Mouse (Mus musculus): ENCODE data around the gene Gm49342.
"Not testable (repeated sequence)": the region's sequence is repeated elsewhere in the genome, so short reads cannot be mapped to it uniquely, and the experiment has no call there.

The Gm49342 gene

DNA sequence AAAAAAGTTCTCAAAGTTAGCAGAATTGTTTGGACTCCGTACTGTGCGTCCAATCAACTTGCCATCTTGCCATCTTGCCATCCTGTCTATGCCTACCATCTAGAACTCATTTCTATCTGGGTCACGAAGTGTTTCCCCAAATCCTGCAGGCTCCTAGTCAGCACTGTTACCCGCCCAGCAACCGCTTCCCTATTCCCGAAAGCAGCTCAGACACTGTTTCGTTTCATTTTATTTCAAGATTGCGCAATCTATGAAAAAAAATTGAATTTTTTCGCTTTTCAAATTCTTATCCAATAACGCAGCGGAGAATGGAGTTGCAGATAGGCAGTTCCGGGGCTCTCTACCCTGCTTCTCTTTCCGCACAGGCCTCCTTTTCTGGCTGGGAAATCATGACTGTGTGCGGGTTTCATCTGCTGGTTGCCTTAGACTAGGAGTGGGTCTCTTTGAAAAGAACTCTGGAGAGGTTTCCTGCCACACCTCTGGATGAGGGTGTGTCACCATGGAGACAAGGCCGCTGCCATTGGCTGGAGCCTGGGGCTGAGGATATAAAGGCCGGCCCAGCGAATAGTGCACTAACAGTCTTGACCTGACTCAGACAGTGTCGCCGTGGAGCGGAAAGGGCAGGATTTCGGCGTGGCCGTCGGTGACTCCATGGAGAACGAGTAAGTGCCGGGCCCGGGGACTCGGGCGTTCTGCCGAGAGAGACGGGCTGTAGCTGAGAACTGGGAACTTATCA, at the start of gene Gm49342:
Gm49342 (plus strand) TSS at position 586 of the 736 bp plus-strand sequence.
- CTCF ChIA-PET = no interaction called here

DNA sequence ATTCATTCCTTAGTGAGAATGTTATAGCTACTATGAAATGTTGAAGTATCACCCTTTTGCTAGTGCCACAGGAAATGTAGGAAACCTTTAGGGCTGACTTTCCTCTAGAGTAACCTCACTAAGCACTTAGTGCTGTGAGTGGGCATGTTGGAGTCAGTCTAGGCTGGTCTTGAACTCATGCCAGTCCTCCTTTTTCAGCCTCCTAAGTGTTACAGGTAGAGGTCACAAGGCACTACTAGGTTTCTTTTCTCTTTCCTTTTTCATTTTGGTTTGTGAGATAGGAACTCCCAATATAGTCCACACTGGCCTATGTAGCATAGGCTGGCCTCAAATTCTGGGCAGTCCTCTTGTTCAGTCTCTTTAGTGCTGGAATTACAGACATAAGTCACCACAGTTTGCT, 48.9 kb upstream of the Gm49342 start:
- CTCF ChIA-PET = interaction anchor here (0.7 kb wide), 1 partner anchor 26 kb away, joined by 3 read pairs; no protein-coding TSS in a partner anchor

DNA sequence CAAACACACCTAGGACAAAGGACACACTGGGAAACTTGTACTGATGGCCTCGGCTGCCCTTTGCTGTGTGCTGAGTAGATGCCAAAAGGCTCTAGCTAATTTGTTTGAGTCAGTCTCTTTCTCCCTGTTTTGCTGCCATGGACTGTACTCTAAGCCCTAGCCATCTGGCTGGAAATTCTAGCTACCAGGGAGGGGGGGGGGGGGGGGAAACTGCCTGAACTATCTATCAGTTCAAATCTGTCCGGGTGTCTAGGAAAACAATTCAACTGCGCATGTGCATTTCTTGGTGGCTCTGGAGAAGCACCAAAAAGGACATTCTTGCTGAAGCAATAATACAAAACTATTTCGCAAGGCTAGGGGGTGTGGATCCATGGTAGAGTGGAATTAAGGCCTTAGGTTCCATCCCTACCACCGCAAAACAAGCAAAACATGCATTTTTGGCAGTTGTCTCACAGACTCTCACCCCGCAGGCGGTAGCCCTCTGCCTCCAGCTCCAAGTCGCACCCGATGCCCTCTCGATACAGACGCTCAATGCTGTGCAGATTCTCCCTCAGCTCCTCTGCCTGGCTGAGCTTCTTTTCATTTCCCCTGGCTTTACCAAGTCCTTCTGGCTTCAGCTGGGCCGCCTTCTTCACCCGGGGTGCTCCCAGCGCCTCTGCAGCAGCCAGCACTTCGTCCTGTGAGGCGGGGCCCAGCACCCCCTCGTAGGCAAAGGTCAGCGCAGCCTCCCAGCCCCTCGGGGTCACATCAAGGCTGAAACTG, 48.2 kb upstream of the Gm49342 start:
- CTCF ChIA-PET = no interaction called here

DNA sequence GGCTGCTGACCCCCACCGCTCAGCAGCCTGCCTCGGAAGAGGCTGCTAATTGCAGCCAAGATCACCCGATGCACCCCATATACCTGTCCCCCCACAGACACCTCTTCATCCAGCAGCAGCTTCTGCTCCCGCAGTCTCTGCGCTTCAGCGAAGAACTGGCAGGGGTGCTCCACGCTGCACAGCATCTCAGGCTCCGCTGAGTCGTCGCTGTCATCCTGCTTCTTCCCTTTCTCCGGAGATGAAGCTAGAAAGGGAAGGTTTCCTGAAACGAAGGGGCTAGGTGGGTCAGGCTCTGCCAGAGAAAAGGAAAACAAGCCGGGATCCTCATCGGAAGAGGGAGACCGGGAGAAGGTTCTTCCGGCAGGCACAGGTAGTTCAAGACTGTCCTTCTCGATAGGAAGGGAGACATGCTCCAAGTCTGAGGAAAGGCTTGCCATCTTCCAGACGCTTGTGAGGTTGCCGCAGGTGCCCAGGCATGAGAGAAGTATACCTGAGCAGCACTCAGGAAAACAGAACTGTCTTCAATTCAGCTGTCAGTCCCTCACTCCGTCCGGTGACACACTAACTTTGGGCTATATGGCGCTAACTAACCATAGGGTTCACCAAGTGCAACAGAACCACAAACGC, 47.5 kb upstream of the Gm49342 start:
- CTCF ChIA-PET = no interaction called here

- CTCF ChIA-PET = no interaction called here
Observed at GRCm38 (mm10) chr14:50897374-50897765, 46.9 kb upstream of the Gm49342 start, which contains the start of gene Klhl33. Klhl33 (minus strand) TSS chr14:50897507.

DNA sequence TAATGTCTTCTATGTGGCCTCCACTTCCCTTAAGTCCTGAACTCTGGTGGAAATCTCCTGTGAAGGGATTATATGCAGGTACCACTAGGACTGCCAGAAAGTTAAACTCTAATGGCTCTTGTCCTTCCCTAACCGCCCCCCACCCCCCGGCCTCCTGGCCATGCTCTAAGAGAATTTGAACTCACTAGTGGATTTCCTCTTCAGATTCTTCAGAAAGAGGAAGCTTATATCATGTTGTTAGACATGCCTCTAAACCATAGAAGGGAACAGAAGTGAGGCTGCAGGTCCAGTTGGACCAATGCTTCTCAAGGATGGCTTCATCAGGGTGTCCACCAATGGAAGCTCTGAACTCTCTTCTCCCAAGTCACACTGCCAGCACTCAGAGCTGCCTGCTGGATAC, 46.3 kb upstream of the Gm49342 start:
- CTCF ChIA-PET = not testable (repeated sequence)

DNA sequence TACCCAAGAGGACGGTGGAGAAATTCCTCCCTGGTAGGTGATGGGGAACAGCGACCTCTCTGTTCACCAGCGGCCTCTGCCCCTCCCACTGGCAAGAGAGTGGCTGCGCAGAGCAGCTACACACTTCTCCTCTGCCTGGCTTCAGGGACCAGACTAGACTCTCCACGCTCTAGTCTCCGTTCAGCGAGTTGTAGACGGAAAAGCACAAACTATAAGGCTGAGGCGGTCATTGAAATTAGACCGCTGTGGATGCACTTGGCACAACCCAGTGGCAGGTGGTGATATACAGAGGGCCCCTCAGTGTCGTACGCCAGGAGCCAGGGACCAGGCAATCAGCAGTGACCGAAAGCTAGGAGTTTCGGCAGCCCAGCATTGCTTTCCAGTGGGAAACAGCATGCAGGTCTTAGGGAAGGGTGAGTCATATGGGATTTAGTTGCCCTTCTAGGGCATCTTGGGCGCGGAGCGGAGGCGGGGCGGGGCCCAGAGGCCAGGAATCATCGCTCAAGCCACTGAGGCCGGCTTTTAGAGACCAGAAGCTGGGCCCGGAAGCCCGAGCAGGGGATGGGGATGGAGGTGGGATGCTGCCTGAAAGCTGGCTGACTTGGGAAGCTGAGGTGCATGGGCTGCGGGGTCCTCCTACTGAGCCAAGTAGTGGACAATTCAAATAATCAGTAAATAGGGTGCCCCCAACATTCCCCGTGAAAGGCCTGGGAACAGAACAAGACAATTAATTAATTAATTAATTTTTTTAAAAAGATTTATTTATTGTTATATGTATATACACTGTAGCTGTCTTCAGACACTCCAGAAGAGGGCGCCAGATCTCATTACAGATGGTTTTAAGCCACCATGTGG, 40.1 kb upstream of the Gm49342 start:
- CTCF ChIA-PET = no interaction called here

- CTCF ChIA-PET = no interaction called here
Observed at GRCm38 (mm10) chr14:50904828-50905129, 39.5 kb upstream of the Gm49342 start.

DNA sequence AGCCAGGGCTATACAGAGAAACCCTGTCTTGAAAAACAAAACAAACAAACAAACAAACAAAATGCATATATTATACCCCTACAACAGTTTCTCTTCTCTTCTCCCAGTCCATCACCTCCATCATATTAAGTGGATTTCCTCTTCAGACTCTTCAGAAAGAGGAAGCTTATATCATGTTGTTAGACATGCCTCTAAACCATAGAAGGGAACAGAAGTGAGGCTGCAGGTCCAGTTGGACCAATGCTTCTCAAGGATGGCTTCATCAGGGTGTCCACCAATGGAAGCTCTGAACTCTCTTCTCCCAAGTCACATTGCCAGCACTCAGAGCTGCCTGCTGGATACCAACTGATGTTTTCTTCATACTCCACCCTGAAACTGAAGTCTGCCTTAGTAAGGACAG, 39.0 kb upstream of the Gm49342 start:
- CTCF ChIA-PET = not testable (repeated sequence)

GRCm38 (mm10) chr14:50908126-50908525, 36.2 kb upstream of the Gm49342 start:
- CTCF ChIA-PET = no interaction called here

DNA sequence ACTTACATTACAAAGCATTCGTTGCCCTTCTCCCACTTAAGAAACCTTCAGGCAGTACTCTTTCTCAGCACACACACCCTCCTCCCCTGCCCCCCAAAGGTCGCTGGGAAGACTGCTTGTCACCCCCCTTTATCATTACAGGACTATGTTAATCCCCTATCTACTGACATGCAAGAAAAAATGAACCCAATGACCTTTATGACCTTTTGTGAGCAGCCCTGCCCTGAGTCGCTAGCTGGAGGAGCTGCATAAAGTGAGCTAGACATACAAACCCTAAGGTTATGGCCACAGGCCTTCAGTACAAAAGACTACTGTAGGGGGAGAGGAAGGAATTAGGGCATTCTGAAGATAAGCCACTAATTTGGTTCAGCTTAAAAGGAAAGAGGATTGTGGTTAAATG, 33.0 kb upstream of the Gm49342 start:
- CTCF ChIA-PET = no interaction called here

- CTCF ChIA-PET = not testable (repeated sequence)
Observed at GRCm38 (mm10) chr14:50923437-50923836, 20.9 kb upstream of the Gm49342 start.

DNA sequence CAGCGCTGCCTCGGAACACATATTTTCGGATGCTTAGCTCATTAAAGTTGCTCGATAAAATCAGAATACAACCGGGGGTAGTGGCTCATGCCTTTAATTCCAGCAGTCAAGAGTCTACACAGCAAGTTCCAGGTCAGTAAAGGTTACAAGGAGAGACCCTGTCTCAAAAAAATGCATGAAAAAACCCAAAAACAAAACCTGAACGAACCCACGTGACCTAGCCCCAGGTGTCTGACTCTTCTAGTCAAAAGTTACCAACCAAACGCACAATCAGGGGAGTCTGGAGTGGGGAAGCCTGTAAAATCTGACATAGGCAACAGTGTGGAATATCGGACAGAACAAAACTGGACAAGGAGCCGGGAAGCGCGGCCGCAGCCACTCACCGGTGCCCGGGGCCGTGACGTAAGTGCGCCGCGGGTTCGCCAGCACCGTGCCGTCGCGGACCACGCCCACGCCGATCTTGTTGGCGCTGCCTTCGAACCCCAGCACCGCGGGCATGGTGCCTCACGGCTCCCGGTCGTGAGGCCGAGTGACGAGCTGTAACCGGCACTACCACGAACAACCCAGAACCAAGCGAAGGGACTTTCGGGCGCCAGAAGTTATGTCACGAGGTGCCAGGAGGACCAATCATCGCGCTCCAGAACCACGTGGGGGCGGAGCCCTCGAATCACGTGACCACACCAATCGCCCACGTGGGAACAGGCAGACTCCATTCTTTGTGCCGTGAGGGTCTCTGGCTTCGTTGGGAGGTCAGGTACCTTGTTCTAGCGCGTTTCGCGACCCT, 19.8 kb upstream of the Gm49342 start, which contains the start of the genes Osgep and Apex1:
Osgep (minus strand) TSS at position 613 of the 784 bp plus-strand sequence.
Apex1 (plus strand) TSS at position 688 of the 784 bp plus-strand sequence.
- CTCF ChIA-PET = interaction anchor here (0.5 kb wide), 1 partner anchor 47 kb away, joined by 3 read pairs; no protein-coding TSS in a partner anchor

GRCm38 (mm10) chr14:50925111-50925920, 19.0 kb upstream of the Gm49342 start:
- CTCF ChIA-PET = interaction anchor here (0.5 kb wide), 1 partner anchor 48 kb away, joined by 3 read pairs; no protein-coding TSS in a partner anchor

GRCm38 (mm10) chr14:50927366-50927765, 17.0 kb upstream of the Gm49342 start:
- CTCF ChIA-PET = no interaction called here

GRCm38 (mm10) chr14:50929951-50930350, 14.4 kb upstream of the Gm49342 start:
- CTCF ChIA-PET = no interaction called here

GRCm38 (mm10) chr14:50930377-50930753, 14.0 kb upstream of the Gm49342 start:
- CTCF ChIA-PET = no interaction called here

GRCm38 (mm10) chr14:50930754-50931492, 13.4 kb upstream of the Gm49342 start, which contains the start of the genes Pip4p1 and Pnp:
Pip4p1 (minus strand) TSS chr14:50930856.
Pnp (plus strand) TSS chr14:50931082.
- CTCF ChIA-PET = no interaction called here

GRCm38 (mm10) chr14:50931493-50932020, 12.8 kb upstream of the Gm49342 start:
- CTCF ChIA-PET = no interaction called here

Data from spleen, embryonic (tissue).